ENCODE assay signal across 9 mouse cellular contexts in the genomic region with DNA sequence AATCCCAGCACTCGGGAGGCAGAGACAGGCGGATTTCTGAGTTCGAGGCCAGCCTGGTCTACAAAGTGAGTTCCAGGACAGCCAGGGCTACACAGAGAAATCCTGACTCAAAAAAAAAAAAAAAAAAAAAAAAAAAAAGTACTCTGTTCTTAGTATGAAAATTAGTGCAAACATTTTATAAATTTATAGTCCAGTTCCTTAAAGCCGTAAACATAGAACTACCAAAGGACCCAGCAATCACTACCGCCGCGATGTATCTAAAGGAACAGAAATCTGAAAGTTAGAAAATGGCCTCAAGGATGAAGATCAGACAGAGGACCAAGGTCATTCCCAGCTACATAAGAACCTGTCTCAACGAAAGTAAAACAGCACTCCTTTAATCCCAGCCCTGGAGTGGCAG. TPM values are rescaled to one million over a fixed set of nuclear protein-coding genes. Genes with fewer than 3 reads are reported as not detected.
DNase-seq lines count a peak whose midpoint lies in the region; ATAC-seq and TF ChIP-seq lines count a peak whose summit lies in the region.
"Had no signal": no experiment of that assay in that cellular context is flagged by ENCODE, and none has a peak within 500 bp of the region (broad histone marks: within the 10 kb centered on the region; RNA-seq: fewer than 3 reads in every experiment).

No protein-coding gene starts in this region.

- ATAC-seq in lung, embryonic 14.5 days (ENCODE audit: insufficient read depth), result no peak
- ATAC-seq in forebrain, embryonic 11.5 days (replicated peaks; ENCODE audit: low FRiP score), result no peak
- no peak for ATAC-seq in limb, embryonic 13.5 days (ENCODE audit: low FRiP score, low read depth)
- ATAC-seq in stomach, embryonic 14.5 days (ENCODE audit: insufficient number of reproducible peaks, insufficient read depth, low FRiP score, low read depth), result no peak
- ATAC-seq in erythroid progenitor cell, adult 5-6 weeks (replicated peaks; ENCODE audit: low FRiP score, poor library complexity, severe bottlenecking), result no peak

- H3K9me3 ChIP-seq in lung, embryonic 14.5 days (ENCODE audit: low read depth, low read length), result peaks cover 6% of the 10 kb centered on the region; the same call in 1 of the 2 replicates
- H3K9me3 ChIP-seq in forebrain, embryonic 11.5 days (ENCODE audit: control insufficient read depth, low read length), result peaks cover 6% of the 10 kb centered on the region
- H3K9me3 ChIP-seq in limb, embryonic 13.5 days, result peaks cover 20% of the 10 kb centered on the region
- peaks cover 14% of the 10 kb centered on the region; the same call in 1 of the 2 replicates for H3K9me3 ChIP-seq in stomach, embryonic 14.5 days (ENCODE audit: control insufficient read depth, low read depth, low read length)

- H3K9ac ChIP-seq in lung, embryonic 14.5 days, result peak overlapping the region; percentile 78
- peak overlapping the region; percentile 91 for H3K9ac ChIP-seq in forebrain, embryonic 11.5 days (ENCODE audit: low read length)
- peak overlapping the region; percentile 89 for H3K9ac ChIP-seq in limb, embryonic 13.5 days
- H3K9ac ChIP-seq in stomach, embryonic 14.5 days (replicated peaks; ENCODE audit: low read depth, low read length), result no peak overlapping the region

- H3K4me3 ChIP-seq in lung, embryonic 14.5 days (ENCODE audit: low read depth, low read length), result peak overlapping the region; percentile 67
- peak overlapping the region; percentile 66 for H3K4me3 ChIP-seq in forebrain, embryonic 11.5 days (ENCODE audit: low read depth, low read length)
- H3K4me3 ChIP-seq in limb, embryonic 13.5 days, result peak overlapping the region; percentile 81
- peak overlapping the region; percentile 59 for H3K4me3 ChIP-seq in stomach, embryonic 14.5 days (ENCODE audit: low read depth, low read length)

- no peak for TF ChIP-seq CTCF in lung, embryonic 14.5 days (IDR thresholded peaks at IDR 0.05; ENCODE audit: low read depth)

- peaks cover 25% of the 10 kb centered on the region for H3K36me3 ChIP-seq in lung, embryonic 14.5 days (ENCODE audit: insufficient read depth)
- peaks cover 11% of the 10 kb centered on the region for H3K36me3 ChIP-seq in forebrain, embryonic 11.5 days (ENCODE audit: control insufficient read depth, insufficient read depth, low read length)
- peaks cover 41% of the 10 kb centered on the region for H3K36me3 ChIP-seq in limb, embryonic 13.5 days
- peaks cover 5% of the 10 kb centered on the region; the same call in 1 of the 2 replicates for H3K36me3 ChIP-seq in stomach, embryonic 14.5 days (ENCODE audit: control insufficient read depth, insufficient read depth, low read length)

- H3K27ac ChIP-seq in lung, embryonic 14.5 days (ENCODE audit: low read depth), result no peak overlapping the region
- H3K27ac ChIP-seq in forebrain, embryonic 11.5 days (ENCODE audit: low read depth, low read length), result no peak overlapping the region
- 0 out of 2 replicates have a peak overlapping the region, but pooled peaks have one; percentile 73 for H3K27ac ChIP-seq in limb, embryonic 13.5 days
- H3K27ac ChIP-seq in stomach, embryonic 14.5 days (ENCODE audit: low read length), result no peak overlapping the region

- DNase-seq in lung, embryonic 14.5 days, result no peak
- no peak for DNase-seq in lung, postnatal 4 days
- no peak for DNase-seq in forebrain, embryonic 11.5 days (ENCODE audit: low spot score)
- no peak for DNase-seq in adipocyte (ENCODE audit: low spot score)
- no peak for DNase-seq in cerebellum, adult 11-12 months
- DNase-seq: layer of hippocampus, adult 9-11 months had no signal

- H3K4me2 ChIP-seq in lung, embryonic 14.5 days, result peak overlapping the region; percentile 74
- H3K4me2 ChIP-seq in forebrain, embryonic 11.5 days (ENCODE audit: low read depth, low read length, severe bottlenecking), result peak overlapping the region; percentile 75
- peak overlapping the region; percentile 67 for H3K4me2 ChIP-seq in limb, embryonic 13.5 days (replicated peaks)
- peak overlapping the region; percentile 69 for H3K4me2 ChIP-seq in stomach, embryonic 14.5 days (replicated peaks; ENCODE audit: low read depth, low read length)

- 81% methylated on average over 8 of the region's 8 CpGs for WGBS in lung, embryonic 14.5 days
- WGBS in forebrain, embryonic 11.5 days, result 85% methylated on average over 8 of the region's 8 CpGs
- WGBS in limb, embryonic 13.5 days, result 85% methylated on average over 8 of the region's 8 CpGs
- WGBS in stomach, embryonic 14.5 days, result 83% methylated on average over 8 of the region's 8 CpGs

- H3K4me1 ChIP-seq in lung, embryonic 14.5 days (ENCODE audit: insufficient read depth), result no peaks in the 10 kb centered on the region
- no peaks in the 10 kb centered on the region for H3K4me1 ChIP-seq in forebrain, embryonic 11.5 days (replicated peaks; ENCODE audit: control insufficient read depth, insufficient read depth, low read length)
- no peaks in the 10 kb centered on the region for H3K4me1 ChIP-seq in limb, embryonic 13.5 days
- no peaks in the 10 kb centered on the region for H3K4me1 ChIP-seq in stomach, embryonic 14.5 days (ENCODE audit: control insufficient read depth, insufficient read depth, low read length)

- no peaks in the 10 kb centered on the region for H3K27me3 ChIP-seq in lung, embryonic 14.5 days (ENCODE audit: insufficient read depth, low read length)
- H3K27me3 ChIP-seq in forebrain, embryonic 11.5 days (ENCODE audit: control insufficient read depth, insufficient read depth, low read length), result no peaks in the 10 kb centered on the region
- no peaks in the 10 kb centered on the region for H3K27me3 ChIP-seq in limb, embryonic 13.5 days
- no peaks in the 10 kb centered on the region for H3K27me3 ChIP-seq in stomach, embryonic 14.5 days (ENCODE audit: control insufficient read depth, insufficient read depth, low read length)

RNA-seq across cellular contexts. Expression of gene Zfp599, which starts 0.9 kb away (rescaled TPM):
- 6.6 and 6.8 TPM in 2 replicates for polyA plus RNA-seq in lung, embryonic 14.5 days (2014; fragmentation: Nextera tagmentation; extraction: Ambion mirVana)
- 8.8 and 8.9 TPM in 2 replicates for polyA plus RNA-seq in forebrain, embryonic 11.5 days (2014; fragmentation: Nextera tagmentation; extraction: Ambion mirVana)
- polyA plus RNA-seq in limb, embryonic 13.5 days (2015; fragmentation: Nextera tagmentation; extraction: Ambion mirVana), result 9.2 and 9.6 TPM in 2 replicates
- polyA plus RNA-seq in stomach, embryonic 14.5 days (2014; fragmentation: Nextera tagmentation; extraction: Ambion mirVana), result 5.4 and 5.9 TPM in 2 replicates
- total RNA-seq in erythroid progenitor cell, adult 5-6 weeks (2015; ENCODE audit: low replicate concordance), result 0.36 TPM in 1 of 2 replicates, not detected in the other
- 0.77 and 1.1 TPM in 2 replicates for total RNA-seq in erythroid progenitor cell, adult 5-6 weeks (2017; ENCODE audit: low replicate concordance)

RNA-seq across cellular contexts. Expression of gene Zfp809, which starts 33.3 kb away (rescaled TPM):
- polyA plus RNA-seq in lung, embryonic 14.5 days (2014; fragmentation: Nextera tagmentation; extraction: Ambion mirVana), result 23.7 and 27.5 TPM in 2 replicates
- polyA plus RNA-seq in forebrain, embryonic 11.5 days (2014; fragmentation: Nextera tagmentation; extraction: Ambion mirVana), result 13.5 and 14.7 TPM in 2 replicates
- 15.7 and 17.0 TPM in 2 replicates for polyA plus RNA-seq in limb, embryonic 13.5 days (2015; fragmentation: Nextera tagmentation; extraction: Ambion mirVana)
- polyA plus RNA-seq in stomach, embryonic 14.5 days (2014; fragmentation: Nextera tagmentation; extraction: Ambion mirVana), result 37.2 and 40.7 TPM in 2 replicates
- total RNA-seq in erythroid progenitor cell, adult 5-6 weeks (2015; ENCODE audit: low replicate concordance), result 12.3 and 15.5 TPM in 2 replicates
- total RNA-seq in erythroid progenitor cell, adult 5-6 weeks (2017; ENCODE audit: low replicate concordance), result 14.1 and 20.1 TPM in 2 replicates

RNA-seq across cellular contexts. Expression of gene Zfp810, which starts 48.7 kb away (rescaled TPM):
- polyA plus RNA-seq in lung, embryonic 14.5 days (2014; fragmentation: Nextera tagmentation; extraction: Ambion mirVana), result 21.0 and 23.7 TPM in 2 replicates
- 30.2 and 33.4 TPM in 2 replicates for polyA plus RNA-seq in forebrain, embryonic 11.5 days (2014; fragmentation: Nextera tagmentation; extraction: Ambion mirVana)
- polyA plus RNA-seq in limb, embryonic 13.5 days (2015; fragmentation: Nextera tagmentation; extraction: Ambion mirVana), result 29.1 and 30.3 TPM in 2 replicates
- polyA plus RNA-seq in stomach, embryonic 14.5 days (2014; fragmentation: Nextera tagmentation; extraction: Ambion mirVana), result 21.1 and 22.7 TPM in 2 replicates
- total RNA-seq in erythroid progenitor cell, adult 5-6 weeks (2015; ENCODE audit: low replicate concordance), result 2.1 and 4.3 TPM in 2 replicates
- total RNA-seq in erythroid progenitor cell, adult 5-6 weeks (2017; ENCODE audit: low replicate concordance), result 0.64 and 4.5 TPM in 2 replicates
